Mouse (Mus musculus) telencephalon, adult 2 months (tissue): ENCODE measurements around the gene Rbm12.

ENCODE experiments used
- DNase-seq: peaks from one replicate; pipeline ENCODE4 v3.0.0-alpha.2; 2011; ENCODE audit warnings: low read depth, low spot score

Rbm12 gene

DNA sequence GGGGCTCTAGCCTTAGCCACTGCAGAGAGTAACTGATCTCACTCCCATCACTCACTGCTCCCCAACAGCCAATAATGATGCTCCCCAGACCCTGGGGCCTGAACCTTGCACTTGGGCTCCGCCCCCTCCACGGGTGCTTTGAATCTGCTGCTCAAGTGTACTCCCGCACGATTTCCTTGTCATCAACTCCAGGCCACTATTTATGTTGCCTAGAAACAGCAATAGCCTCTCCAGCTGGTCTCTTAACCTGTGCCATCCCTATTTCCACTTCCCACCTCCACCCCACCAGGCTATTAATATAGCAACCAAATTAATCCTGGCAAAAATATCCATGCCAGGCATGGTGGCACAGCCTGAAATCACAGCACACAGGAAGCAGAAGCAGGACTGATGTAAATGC is 32.1 kb downstream of the Rbm12 start:
- no peak for DNase-seq

DNA sequence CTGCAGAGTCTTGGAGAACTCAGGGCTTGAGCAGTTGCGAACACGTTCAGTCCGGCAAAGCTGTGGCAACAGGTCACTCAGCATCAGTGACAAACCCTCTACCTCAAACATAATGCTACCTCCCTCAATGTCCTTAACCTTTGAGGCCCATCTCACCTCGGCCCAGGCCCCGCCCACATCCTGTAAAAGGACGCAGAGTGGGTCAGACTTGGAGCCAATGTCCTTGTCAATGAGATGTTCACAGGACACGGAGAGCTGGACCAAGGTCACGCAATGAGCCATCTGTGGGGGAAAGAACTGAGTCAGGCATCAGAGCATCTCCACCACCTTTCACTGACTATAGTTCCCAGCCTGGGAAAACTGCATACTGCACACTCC is 32.6 kb downstream of the Rbm12 start:
- DNase-seq, result no peak

DNA sequence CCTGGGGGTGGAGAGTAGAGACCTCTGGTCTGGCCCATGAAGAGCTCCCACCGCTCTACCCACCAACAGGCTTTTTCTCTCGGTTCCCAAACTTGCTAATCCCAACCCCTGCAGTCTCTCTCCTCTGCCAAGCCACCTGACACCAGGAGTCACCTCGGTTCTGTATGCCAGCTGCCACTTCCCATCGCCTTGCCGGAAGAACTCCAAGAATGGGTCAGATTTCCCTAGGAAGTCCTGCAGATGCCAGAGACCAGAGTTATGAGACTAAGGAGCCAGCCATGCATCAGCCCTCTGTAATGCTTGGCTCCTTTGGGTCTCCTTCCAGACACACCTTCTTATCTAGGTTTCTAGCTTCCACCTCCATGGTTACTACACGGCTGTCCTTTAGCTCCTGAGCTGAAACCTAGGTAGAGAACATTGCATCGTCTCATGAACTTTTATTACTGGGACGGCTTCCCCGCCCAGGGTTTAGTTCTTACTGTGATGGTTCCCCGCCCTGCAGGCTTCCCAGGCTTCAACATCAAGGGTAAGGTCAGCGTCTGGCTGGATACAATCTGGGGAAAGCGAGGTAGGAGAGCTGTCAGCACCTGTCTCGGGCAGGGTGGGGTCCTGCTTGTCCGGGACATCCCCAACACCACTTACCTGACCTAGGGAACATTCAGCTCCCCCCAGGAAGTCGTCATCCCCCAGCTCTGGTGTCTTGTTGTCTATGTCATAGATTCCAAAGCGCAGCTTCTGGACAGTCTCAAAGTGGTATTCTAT is 33.2 kb downstream of the Rbm12 start:
- DNase-seq, result no peak

DNA sequence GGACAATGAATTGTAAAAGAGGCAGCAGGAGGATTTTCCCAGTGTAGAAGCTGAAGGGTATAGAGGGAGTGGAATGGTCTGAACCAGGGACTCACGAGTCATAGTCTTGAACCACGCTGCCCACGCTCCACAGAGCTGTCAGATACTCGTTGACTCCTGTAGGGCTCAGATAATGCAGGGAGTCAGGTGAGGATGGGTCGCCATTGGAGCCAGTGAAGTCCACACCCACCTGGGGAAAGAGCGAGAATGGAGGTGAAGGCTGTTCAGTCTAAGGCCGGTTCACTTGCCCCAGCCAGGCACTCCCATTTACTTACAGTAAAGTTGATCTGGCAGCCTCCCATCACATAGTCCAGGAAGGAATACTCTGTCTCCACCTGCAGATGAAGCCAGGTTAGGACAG is 34.3 kb downstream of the Rbm12 start:
- no peak for DNase-seq

DNA sequence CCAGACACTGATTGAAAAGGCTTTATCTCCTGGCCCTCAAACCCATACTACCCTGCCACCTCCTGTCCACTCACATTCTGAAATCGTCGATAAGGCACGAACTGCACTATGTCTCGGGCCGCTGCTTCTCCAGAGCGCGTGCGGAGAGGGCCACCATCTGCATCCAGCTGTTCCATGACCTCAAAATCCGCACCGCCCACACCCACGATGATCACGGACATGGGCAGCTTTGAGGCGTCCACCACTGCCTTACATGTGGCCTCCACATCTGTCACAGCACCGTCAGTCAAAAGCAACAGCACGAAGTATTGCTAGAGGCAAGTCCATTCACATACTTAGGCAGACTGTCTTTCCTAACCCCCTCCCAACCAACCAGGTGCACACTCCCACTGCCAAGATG is 38.1 kb downstream of the Rbm12 start:
- no peak for DNase-seq

DNA sequence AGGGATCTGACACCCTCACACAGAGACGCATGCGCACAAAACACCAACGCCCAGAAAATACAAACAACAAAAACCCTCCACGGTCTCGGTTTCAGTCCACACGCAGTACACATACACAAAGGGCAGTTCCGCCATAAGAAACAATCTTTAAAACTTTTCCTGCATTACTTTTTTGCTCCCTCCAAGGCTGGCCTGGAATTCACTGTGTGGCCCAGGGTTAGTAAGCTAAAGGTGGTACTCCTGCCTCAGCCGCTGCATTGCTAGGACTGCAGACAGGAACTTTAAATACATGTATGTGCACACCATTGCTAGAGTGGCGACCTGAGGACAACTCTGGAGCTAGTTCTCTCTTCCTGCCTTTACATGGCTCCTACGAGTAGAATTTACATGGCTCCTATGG is 40.5 kb downstream of the Rbm12 start:
- no peak for DNase-seq

DNA sequence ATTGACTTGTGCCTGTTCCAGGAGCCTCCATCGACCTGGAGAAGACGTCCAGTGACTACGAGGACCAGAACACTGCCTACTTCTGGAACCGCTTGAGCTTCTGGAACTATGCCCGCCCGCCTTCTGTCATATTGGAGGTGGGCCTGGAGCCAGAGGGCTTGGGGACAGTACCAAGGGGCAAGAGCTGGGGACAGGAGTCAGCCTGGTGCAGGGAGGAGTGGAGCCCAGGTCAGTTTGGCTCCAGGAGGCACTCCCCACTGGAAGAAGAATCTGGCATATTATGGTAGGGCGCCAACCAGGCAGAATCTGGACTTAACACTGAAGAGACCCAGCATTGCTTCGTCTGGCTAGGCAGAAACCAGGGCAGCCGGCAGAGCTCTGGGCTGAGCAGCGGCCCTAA is 43.9 kb downstream of the Rbm12 start:
- DNase-seq, result no peak

DNA sequence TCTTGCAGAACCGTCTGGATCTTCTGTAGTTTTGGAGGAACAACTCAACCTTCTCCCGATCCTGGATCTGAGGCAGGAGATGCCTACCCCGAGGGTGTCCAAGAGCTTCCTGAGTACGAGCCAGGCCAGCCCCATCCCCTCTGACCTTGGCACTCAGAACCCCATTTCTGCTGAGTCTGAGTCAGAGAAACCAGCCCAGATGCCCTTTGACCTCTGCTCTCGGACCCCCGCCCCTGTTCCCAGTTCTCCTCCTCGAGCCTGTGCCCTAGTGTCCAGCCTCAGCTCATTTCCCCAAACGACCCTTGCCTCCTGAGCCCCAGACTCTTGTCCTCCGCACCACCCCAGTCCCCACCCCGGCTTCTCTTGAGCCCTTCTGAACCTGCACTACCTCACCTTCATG is 45.7 kb downstream of the Rbm12 start:
- no peak for DNase-seq

DNA sequence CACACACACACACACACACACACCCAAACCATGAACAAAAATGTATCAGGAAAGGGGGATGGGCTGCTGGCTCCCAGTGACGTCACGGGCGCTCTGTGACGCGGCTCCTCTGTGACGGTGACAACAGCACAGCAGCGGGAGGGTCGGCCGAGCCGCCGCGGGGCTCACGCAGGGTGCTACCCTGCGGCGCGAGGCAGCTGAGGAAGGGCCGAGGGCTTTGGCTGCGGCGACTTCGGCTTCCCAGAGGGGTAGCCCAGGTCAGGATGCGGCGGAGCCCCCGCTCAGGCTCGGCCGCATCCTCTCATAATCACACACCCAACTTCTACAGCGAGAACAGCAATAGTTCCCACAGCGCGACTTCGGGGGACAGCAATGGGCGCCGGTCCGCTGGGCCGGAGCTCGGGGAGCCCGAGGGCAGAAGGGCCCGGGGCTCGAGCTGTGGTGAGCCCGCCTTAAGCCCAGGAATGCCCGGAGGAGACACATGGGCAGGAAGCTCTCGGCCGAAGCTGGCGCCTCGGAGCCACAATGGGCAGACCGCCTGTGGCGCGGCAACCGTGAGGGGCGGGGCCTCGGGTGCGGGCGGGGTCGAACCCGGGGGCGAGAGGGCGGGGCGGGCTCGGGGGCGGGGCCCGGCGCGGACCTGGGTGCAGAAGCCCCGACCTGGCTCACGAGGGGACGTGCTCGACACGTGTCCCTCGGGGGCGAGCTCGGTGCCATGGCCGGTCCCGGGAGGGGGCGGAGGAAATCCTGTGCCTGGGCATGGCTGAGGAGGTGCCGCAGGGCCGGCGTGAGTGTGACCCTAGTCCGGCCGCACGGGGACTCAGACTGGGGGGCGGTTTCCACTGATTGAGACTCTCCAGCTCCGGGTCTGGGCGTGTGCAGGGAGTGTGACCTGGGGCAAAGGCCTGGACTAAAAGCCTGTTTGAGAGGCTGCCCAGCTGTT is 46.4 kb downstream of the Rbm12 start, which contains the start of gene Spag4:
TSS of gene Spag4 (plus strand) at position 77 of the 943 bp plus-strand sequence.
- DNase-seq, result no peak

DNA sequence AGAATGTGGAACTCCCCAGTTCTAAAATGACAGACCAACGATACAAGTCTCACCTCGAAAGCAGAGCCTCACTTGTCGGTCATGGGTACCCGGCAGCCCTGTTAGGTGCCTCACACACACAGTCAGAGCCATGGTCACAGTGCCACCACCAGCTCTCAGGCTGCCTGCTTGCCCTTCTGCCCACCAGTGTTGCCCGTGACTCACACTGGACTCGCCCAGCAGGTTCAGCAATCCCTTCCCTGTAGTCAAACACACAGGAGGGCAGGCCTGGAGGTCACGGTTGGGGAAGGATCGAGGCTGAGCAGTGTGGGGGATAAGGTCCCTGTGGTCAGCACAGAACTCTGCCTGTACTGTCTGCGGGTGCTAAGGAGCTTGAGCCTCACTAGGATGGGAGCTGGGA is 59.0 kb downstream of the Rbm12 start, which contains the start of gene Fer1l4:
TSS of gene Fer1l4 (minus strand) at position 132 of the 400 bp plus-strand sequence.
- no peak for DNase-seq

DNA sequence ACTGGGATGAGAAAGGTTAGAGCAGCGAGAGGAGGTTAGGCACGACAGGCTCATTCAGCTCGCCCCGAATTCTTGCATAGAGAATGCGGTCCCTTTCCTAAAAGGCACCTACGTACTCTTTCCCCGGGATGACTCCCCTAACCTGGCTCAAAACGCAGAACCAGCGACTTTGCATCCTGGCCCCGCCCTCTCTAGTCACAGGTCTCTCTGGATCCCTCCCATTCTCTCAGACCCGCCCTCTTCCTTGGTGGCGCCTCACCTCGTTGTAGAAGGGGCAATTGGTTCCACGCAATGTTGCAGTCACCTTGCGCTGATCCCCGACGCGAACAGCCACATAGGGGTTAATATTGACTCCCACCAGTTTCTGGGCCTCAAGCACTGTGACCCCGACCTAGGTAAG is 63.8 kb downstream of the Rbm12 start:
- no peak for DNase-seq

DNA sequence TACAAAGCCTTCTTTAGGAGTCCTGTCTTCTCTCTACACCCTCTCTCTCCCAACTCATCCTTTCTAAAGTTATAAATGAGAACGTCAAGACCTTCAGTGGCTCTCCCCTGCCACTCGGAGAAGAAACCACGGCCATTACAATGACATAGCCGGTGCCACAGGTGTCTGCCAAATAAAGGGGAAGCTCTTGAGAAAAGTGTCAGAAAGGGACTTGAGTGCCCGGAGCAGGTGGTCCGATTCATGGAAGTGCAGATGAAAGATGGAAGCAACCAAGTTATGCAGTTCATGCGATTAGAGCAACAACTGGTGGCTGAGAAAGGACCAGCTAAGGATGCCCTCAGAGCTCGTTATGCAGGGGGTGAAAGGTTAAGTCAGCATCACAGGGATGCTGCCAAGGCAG is 68.9 kb downstream of the Rbm12 start:
- DNase-seq, result no peak
